Mouse (Mus musculus) liver, postnatal 0 days (tissue): Measurements from ENCODE around the gene Rxrb.

Experiments used
- CTCF ChIP-seq: sonication (generic); IDR thresholded peaks from 2 replicates; pipeline ENCODE4 v1.5.1; 2016; ENCODE audit warnings: antibody characterized with exemption, low read depth
- EP300 ChIP-seq: IDR thresholded peaks from 2 replicates; pipeline ENCODE4 v1.6.1; 2016; ENCODE audit warnings: antibody characterized with exemption, low read depth, mild to moderate bottlenecking

GRCm38 (mm10) chr17:34026221-34026620 lies 5.4 kb upstream of the Rxrb start:
- TF ChIP-seq CTCF: no peak
- no peak for TF ChIP-seq EP300
